Mouse (Mus musculus) spleen, postnatal 14 days (tissue): ENCODE data around the gene Kctd15.

Experiments
- DNase-seq, 2 experiments: peaks; one replicate each; pipeline ENCODE4 v3.0.0; 2021 to 2022; ENCODE audit warnings: low spot score in 2 of 2

The Kctd15 gene

GRCm38 (mm10) chr7:34656632-34657031, at the start of gene Kctd15:
Kctd15 (minus strand) TSS chr7:34656732.
- DNase-seq: no peak

- DNase-seq: no peak
Observed at GRCm38 (mm10) chr7:34704401-34704800, 47.9 kb upstream of the Kctd15 start.

GRCm38 (mm10) chr7:34703437-34703836, 46.9 kb upstream of the Kctd15 start:
- DNase-seq: no peak

GRCm38 (mm10) chr7:34702718-34703351, 46.3 kb upstream of the Kctd15 start:
- DNase-seq: no peak

GRCm38 (mm10) chr7:34699888-34700287, 43.4 kb upstream of the Kctd15 start:
- DNase-seq: no peak

- DNase-seq: no peak
Observed at GRCm38 (mm10) chr7:34698221-34698620, 41.7 kb upstream of the Kctd15 start.

GRCm38 (mm10) chr7:34696086-34696485, 39.6 kb upstream of the Kctd15 start:
- DNase-seq: no peak

GRCm38 (mm10) chr7:34694898-34695297, 38.4 kb upstream of the Kctd15 start:
- no peak for DNase-seq

- DNase-seq: no peak
Observed at GRCm38 (mm10) chr7:34693916-34694315, 37.4 kb upstream of the Kctd15 start.

- no peak for DNase-seq
Observed at GRCm38 (mm10) chr7:34693072-34693471, 36.5 kb upstream of the Kctd15 start.

GRCm38 (mm10) chr7:34690111-34690510, 33.6 kb upstream of the Kctd15 start:
- no peak for DNase-seq

- DNase-seq: no peak
Observed at GRCm38 (mm10) chr7:34689028-34689427, 32.5 kb upstream of the Kctd15 start.

- no peak for DNase-seq
Observed at GRCm38 (mm10) chr7:34685801-34686200, 29.3 kb upstream of the Kctd15 start.

- DNase-seq: no peak
Observed at GRCm38 (mm10) chr7:34685176-34685575, 28.6 kb upstream of the Kctd15 start.

- no peak for DNase-seq
Observed at GRCm38 (mm10) chr7:34680771-34681421, 24.4 kb upstream of the Kctd15 start.

GRCm38 (mm10) chr7:34679886-34680285, 23.4 kb upstream of the Kctd15 start:
- DNase-seq: no peak

- DNase-seq: peak in 1 of 2 experiments; percentile 42
Observed at GRCm38 (mm10) chr7:34675831-34676514, 19.4 kb upstream of the Kctd15 start.

GRCm38 (mm10) chr7:34675120-34675790, 18.7 kb upstream of the Kctd15 start:
- DNase-seq: no peak

- DNase-seq: no peak
Observed at GRCm38 (mm10) chr7:34672916-34673315, 16.4 kb upstream of the Kctd15 start.

- DNase-seq: peak; percentile 48 to 70
Observed at GRCm38 (mm10) chr7:34671911-34672310, 15.4 kb upstream of the Kctd15 start.

- no peak for DNase-seq
Observed at GRCm38 (mm10) chr7:34670778-34671177, 14.2 kb upstream of the Kctd15 start.

- no peak for DNase-seq
Observed at GRCm38 (mm10) chr7:34669336-34669735, 12.8 kb upstream of the Kctd15 start.
